Mouse (Mus musculus) kidney, adult 8-10 months (tissue): ENCODE results near the gene Cir1.
A peak's percentile ranks its signal among the peaks of the same experiment; 100 is the strongest.

Experiments
- DNase-seq, 2 experiments: peaks; one replicate each; pipeline ENCODE4 v3.0.0; 2022

The Cir1 gene

DNA sequence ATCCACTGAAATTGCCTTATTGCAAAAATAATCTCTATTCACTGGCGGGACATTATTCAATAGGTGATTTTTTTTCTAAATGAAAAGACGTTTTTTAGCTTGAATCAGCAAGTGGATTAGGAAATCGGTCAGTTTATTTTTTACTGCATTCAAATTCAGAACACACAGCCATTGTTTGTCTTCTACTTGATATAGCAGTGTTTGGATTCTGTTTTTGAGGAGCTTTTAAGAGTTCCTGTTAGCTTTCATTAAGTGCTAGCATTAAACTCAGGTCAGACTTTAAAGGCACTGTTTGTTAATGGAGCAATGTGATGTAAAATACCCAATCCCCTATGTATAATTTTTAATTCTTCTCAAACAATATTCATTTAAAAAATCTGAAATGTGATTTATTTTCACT lies 13.7 kb downstream of the Cir1 start:
- no peak for DNase-seq

DNA sequence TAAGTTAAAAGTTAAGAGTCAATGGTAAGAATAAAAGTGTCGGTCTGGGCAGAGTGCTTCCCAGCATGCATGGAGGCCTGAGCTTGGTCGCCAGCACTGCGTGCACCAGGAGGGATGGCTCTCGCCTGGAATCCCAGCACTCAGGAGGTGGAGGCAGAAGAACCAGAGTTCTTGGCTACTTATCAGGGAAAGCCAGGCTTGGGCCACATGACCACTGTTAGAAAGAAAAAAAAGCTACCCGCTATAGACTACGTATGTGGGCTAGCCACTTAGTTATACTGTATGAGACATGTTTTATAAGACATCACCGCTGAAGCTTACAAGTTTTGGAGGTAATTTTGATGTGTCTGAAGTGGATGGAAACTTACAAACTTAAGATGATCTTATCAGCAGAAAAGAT lies 14.3 kb downstream of the Cir1 start:
- no peak for DNase-seq

DNA sequence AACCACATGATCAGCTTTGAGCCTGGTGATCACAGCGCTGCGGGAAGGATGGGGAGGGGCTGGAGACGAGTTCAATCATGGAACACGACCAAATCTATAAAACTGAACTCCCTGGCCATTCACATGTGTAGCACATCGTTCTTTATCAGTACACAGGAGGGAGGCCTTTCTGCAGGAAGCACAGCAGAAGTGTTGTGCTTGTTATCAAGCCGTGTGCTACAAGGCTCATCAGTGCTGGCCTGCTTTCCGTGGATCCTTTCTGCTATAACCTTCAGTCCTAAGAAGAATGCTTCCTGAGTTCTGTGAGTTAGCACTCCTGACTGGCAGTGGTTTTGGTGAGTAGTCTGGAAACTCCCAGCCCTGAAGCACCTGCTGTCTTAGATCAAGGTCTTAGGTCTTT lies 17.5 kb downstream of the Cir1 start:
- DNase-seq, result no peak

DNA sequence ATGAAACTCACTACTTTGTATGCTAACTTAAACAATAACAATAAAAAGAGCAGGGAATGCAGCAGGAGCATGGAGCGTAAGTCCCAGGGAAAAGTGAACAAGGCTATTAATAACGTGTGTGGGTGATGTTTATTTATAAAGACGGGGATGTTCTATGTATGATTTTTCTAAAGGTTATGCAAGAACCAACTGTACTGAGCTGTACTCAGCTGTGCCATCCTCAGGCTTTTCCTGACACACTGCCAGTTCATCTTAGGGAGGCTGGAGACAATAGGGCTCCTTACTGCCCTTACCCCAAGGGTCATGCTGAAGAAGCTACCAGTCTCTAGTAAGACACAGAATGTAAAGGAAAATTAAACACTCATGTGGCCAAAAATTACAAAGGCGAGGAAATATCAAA lies 21.4 kb downstream of the Cir1 start:
- DNase-seq, result no peak

GRCm38 (mm10) chr2:73285630-73286029 lies 26.9 kb downstream of the Cir1 start:
- no peak for DNase-seq

DNA sequence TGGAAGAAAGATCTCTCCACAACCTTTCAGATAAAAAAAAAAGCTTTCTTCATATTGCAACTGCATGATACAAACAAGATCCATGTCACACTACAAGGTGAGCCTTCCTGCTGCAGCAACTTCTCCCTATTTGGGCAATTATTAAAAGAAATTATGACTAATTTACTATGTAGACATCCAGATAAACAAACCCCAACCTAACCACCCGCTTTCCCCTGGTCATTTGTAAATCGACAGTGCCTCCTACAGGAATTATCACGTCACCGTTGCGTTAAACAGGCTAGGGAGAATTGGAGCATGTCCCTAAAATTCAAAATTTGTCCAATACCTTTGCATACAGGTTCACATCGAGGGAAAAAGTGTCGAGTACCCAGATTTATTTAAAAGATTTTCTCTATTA lies 30.8 kb downstream of the Cir1 start:
- DNase-seq, result no peak

GRCm38 (mm10) chr2:73281048-73281661 lies 31.3 kb downstream of the Cir1 start:
- DNase-seq, result no peak

DNA sequence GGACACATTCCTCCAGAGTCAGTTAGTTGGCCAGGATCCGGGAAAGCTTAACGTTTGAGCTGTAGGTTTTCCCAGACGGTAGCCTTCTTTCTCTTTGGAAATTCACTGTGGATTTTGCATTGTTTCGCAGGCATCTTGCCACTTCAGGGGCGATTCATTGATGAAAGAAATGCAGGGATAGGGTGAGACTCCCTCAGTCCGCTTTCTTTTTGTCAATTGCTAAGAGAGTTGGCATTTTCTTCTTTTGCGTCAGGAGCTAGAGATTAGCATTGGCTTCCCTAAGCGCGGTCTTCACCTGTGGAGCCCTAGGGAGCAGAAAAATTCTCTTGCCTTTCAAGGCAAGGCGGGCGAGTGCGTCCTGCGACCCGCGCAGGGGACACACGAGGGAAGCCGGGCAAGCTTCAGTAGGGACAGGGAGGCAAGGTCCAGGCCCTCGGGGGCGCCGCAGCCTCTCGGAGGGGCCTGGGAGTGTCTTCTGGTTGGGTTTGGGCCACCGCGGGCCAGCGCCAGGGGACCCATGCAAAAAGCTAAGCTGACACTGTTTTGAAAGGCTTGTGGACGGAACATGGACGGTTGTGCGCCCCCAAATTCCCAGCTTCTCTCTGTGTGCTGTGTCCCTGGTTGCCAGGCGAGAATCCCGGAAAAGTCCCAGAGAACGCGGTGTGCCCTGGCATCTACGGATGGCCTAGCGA lies 32.0 kb downstream of the Cir1 start:
- no peak for DNase-seq

GRCm38 (mm10) chr2:73279271-73280038 lies 33.0 kb downstream of the Cir1 start:
- no peak for DNase-seq

DNA sequence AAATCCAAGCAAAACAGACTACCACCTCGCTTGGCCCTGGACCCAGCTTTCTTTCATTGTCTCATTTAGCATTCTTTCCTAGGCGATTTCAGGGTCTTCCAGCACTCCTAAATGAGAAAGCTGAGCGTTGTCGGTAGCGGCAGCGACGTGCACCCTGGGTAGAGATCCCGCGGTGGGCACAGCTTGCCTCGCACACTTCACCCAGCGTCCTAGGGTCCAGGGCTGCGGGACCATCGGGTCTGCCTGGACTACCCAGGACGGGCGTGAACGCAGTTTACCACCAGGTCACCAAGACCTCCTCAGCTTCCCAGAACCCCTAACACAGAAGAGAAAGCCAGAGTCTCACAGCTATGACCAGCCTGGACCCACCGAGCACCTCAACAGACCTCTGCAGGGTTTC lies 33.6 kb downstream of the Cir1 start:
- no peak for DNase-seq

- peak; percentile 74 to 86 for DNase-seq
Observed at GRCm38 (mm10) chr2:73278131-73278854, 34.2 kb downstream of the Cir1 start.

DNA sequence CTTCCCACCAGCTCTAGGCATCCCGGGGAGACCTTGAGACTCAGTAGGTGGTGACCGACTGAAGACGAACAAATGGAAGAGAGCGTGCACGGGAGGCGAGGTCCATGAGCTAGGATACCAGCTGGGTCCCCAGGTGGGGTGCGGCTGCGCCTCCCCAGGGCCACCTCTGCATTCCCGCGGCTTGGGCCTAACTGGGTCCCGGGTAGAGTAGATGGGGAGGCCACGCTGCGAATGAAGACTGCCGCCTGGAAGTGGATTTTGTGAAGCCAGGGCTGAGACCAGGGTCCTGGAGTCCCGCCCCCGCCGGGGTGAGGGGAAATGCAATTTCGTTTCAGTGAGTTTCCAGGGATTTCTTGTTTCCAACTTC lies 34.8 kb downstream of the Cir1 start:
- no peak for DNase-seq

- no peak for DNase-seq
Observed at GRCm38 (mm10) chr2:73277021-73277708, 35.3 kb downstream of the Cir1 start.

DNA sequence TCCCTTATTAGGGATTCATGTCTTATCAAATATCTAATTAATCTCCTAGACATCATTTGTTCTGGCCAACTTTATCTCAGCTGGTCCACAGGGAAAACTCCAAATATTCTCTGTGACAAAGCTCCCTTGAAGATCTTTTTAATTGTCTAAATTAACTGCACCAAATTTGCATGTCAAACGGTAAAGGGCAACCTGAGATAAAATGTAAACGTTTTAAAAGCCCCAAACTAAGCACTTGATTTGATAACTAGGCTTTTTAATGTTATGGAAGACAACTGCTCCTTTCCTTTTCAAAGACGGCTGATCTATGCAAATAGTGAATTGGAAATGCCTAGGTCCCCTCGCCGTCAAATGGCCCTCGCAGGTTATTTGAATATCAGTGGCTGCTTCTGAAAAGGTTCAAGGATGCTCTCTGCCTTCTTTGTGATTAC lies 36.3 kb downstream of the Cir1 start:
- no peak for DNase-seq

GRCm38 (mm10) chr2:73275261-73276040 lies 37.0 kb downstream of the Cir1 start:
- DNase-seq, result no peak

GRCm38 (mm10) chr2:73274119-73274920 lies 38.2 kb downstream of the Cir1 start:
- peak in 1 of 2 experiments; percentile 18 for DNase-seq

GRCm38 (mm10) chr2:73273249-73274118 lies 39.0 kb downstream of the Cir1 start:
- DNase-seq, result no peak

DNA sequence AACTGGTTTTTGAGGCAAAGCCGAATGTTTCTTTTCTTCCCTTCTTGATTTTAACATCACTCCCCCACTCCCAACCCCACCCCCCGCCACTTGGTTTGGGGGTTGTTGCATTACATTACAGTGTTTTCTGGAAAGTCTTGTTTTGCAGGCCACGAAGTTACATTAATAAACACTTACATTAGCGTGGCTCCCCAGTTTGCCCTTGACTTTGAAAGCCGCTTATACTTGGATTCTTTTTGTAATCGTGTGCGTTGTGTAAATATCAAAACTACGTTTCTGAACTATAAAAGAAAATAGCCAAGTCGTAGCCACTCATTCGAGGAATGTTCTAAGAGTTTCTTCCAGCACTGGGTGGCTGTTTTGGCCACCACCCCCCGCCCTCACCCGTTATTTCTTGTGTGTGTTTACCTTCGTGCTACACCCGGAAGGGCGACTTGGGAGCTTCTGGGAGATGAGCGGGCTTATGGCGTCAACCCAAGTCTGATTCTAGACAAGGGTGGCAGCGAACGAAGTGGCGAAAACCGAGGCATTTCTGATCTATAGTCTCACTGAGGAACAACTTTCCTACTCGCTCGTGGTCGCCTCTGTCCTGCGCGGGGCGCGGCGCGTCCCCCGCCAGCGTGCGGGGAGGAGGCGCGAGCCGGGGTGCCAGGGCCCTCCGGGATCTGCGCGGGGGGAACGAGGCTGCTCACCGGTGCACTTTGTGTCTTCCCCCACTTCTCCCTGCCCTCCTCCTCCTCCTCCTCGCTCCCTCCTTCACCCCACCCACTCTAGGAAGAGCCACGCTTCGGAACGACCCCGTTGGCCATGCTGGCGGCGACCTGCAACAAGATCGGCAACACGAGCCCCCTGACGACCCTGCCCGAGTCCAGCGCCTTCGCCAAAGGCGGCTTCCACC lies 39.9 kb downstream of the Cir1 start:
- DNase-seq, result peak in 1 of 2 experiments; percentile 18
